Mouse (Mus musculus) ES-Bruce4 (cell line): ENCODE measurements around the gene Tmco4. TPM values are rescaled to one million over a fixed set of nuclear protein-coding genes. Genes with fewer than 3 reads are reported as not detected.

Experiments
- H3K27ac ChIP-seq: 2 replicates; pipeline ENCODE4 v1.5.1; 2012; ENCODE audit warnings: low read length, inconsistent platforms; ENCODE audit not compliant: insufficient read depth
- H3K27me3 ChIP-seq: 2 replicates; pipeline ENCODE4 v1.6.1; 2012; ENCODE audit warnings: mild to moderate bottlenecking, low read length, inconsistent platforms; ENCODE audit not compliant: control insufficient read depth, poor library complexity, insufficient read depth, severe bottlenecking
- H3K36me3 ChIP-seq: 2 replicates; pipeline ENCODE4 v1.6.1; 2012; ENCODE audit warnings: inconsistent platforms, mild to moderate bottlenecking, low read length, moderate library complexity; ENCODE audit not compliant: control insufficient read depth, poor library complexity, insufficient read depth, severe bottlenecking
- H3K4me1 ChIP-seq: one replicate; pipeline ENCODE4 v1.8.1; 2011; ENCODE audit warnings: low read length; ENCODE audit not compliant: control insufficient read depth, insufficient read depth
- H3K4me3 ChIP-seq: 2 replicates; pipeline ENCODE4 v1.5.1; 2011; ENCODE audit warnings: low read depth, mild to moderate bottlenecking, low read length
- H3K9ac ChIP-seq: 2 replicates; pipeline ENCODE4 v1.6.1; 2012; ENCODE audit warnings: low read depth, mild to moderate bottlenecking, inconsistent platforms; ENCODE audit not compliant: poor library complexity, severe bottlenecking
- H3K9me3 ChIP-seq: replicated peaks from 2 replicates; pipeline ENCODE4 v1.6.1; 2012; ENCODE audit warnings: mild to moderate bottlenecking, low read length, inconsistent platforms; ENCODE audit not compliant: control insufficient read depth, poor library complexity, insufficient read depth, severe bottlenecking
- CTCF ChIP-seq: IDR thresholded peaks from one replicate; pipeline ENCODE4 v1.8.1; 2011; ENCODE audit warnings: low read depth, low read length
- EP300 ChIP-seq: IDR thresholded peaks from 2 replicates; pipeline ENCODE4 v1.6.1; 2011; ENCODE audit warnings: low read depth, low read length; ENCODE audit not compliant: insufficient read depth
- POLR2A ChIP-seq: IDR thresholded peaks from one replicate; pipeline ENCODE4 v1.8.1; 2011; ENCODE audit warnings: low read length; ENCODE audit not compliant: insufficient read depth
- polyA plus RNA-seq: library from polyadenylated mRNA; stranded (reverse); fragments of >200 nt; gene quantifications from 2 replicates; pipeline ENCODE4 v1.2.4, GENCODE M21; 2011; ENCODE audit warnings: low read depth; ENCODE audit not compliant: missing spikeins, insufficient read depth, insufficient read length

The Tmco4 gene
- polyA plus RNA-seq, 1 experiment: 3.9 TPM

- no peaks in the 10 kb centered on the region for H3K4me1 ChIP-seq
- TF ChIP-seq CTCF (no peak), POLR2A (no peak), EP300 (no peak)
- H3K27ac ChIP-seq: no peak overlapping the region
- no peaks in the 10 kb centered on the region for H3K9me3 ChIP-seq
- H3K9ac ChIP-seq: no peak overlapping the region
- no peaks in the 10 kb centered on the region for H3K36me3 ChIP-seq
- no peaks in the 10 kb centered on the region for H3K27me3 ChIP-seq
- H3K4me3 ChIP-seq: no peak overlapping the region
Observed at GRCm38 (mm10) chr4:139035799-139036198, 63.1 kb downstream of the Tmco4 start.

DNA sequence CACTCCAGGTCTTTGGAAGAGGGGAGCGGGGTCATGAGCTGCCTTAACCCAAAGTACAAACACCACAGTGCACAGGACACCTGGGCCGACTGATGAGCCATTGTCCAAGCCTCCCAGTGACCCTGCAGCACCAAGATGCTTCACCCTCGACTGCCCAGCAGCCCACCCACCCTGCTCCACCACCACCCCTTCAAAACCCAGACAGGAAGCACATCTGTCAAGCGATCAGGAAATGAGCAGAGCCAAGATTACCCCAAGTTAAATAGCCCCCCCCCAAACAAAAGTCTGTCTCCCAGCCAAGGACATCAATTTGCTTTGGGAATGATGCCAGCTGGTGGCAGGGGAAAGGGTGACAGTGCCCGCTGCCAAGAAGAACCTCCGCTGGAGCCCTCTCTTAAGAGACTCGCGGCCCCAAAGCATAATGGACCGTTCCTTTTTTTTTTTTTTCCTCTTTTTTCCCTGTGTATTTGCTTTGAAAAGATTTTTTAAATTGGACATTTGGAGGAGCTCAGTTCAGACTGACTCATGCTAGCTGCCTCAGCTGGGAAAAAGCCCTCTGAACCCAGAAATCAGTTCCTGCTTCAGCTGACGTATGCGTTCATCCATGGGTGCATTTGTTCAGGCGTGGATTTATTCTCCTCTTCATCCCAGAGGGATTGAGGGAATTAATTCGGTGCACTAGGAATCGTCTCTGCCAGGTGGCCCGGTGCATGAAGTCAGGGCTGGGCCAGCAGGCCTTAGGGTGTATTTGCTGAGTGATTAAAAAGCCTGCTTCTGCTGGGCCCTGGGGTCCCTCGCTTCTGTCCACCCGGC, 65.3 kb downstream of the Tmco4 start:
- Histone ChIP-seq H3K27ac (no peak overlapping the region), H3K4me1 (no peaks in the 10 kb centered on the region), H3K4me3 (no peak overlapping the region), H3K9me3 (no peaks in the 10 kb centered on the region), H3K27me3 (no peaks in the 10 kb centered on the region), H3K36me3 (no peaks in the 10 kb centered on the region), H3K9ac (no peak overlapping the region)
- TF ChIP-seq CTCF (no peak), POLR2A (no peak), EP300 (no peak)

GRCm38 (mm10) chr4:139040084-139040839, 67.6 kb downstream of the Tmco4 start:
- no peaks in the 10 kb centered on the region for H3K27me3 ChIP-seq
- no peak overlapping the region for H3K4me3 ChIP-seq
- no peaks in the 10 kb centered on the region for H3K9me3 ChIP-seq
- H3K4me1 ChIP-seq: no peaks in the 10 kb centered on the region
- H3K27ac ChIP-seq: no peak overlapping the region
- H3K36me3 ChIP-seq: no peaks in the 10 kb centered on the region
- no peak overlapping the region for H3K9ac ChIP-seq
- TF ChIP-seq POLR2A (no peak), CTCF (no peak), EP300 (no peak)

DNA sequence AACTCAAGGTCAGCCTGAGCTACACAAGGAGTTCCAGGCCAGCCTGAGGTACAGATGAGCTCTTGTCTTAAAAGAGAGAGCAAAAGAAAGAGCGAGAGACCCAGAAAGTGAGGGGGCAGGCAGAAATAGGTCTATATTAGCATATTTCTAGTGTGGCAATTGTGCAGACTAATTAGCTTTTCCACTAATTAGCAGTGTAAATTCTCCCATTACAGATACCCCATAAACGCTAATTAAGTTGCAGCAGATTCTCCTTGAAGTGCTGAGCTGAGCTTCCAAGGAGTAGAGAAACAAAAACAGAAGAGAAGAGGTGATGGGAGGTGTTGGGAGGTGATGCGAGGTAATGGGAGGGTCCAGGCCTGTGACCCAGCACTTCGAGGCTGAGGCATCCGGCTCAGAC, 69.9 kb downstream of the Tmco4 start:
- Histone ChIP-seq H3K9me3 (no peaks in the 10 kb centered on the region), H3K9ac (no peak overlapping the region), H3K4me3 (no peak overlapping the region), H3K27ac (no peak overlapping the region), H3K27me3 (no peaks in the 10 kb centered on the region), H3K4me1 (no peaks in the 10 kb centered on the region), H3K36me3 (no peaks in the 10 kb centered on the region)
- no peak for TF ChIP-seq CTCF
- TF ChIP-seq POLR2A: no peak
- no peak for TF ChIP-seq EP300

- no peak overlapping the region for H3K4me3 ChIP-seq
- TF ChIP-seq POLR2A (no peak), CTCF (no peak), EP300 (no peak)
- H3K27ac ChIP-seq: no peak overlapping the region
- H3K27me3 ChIP-seq: no peaks in the 10 kb centered on the region
- H3K9me3 ChIP-seq: no peaks in the 10 kb centered on the region
- no peaks in the 10 kb centered on the region for H3K4me1 ChIP-seq
- H3K36me3 ChIP-seq: no peaks in the 10 kb centered on the region
- H3K9ac ChIP-seq: no peak overlapping the region
Observed at GRCm38 (mm10) chr4:139043600-139043999, 70.9 kb downstream of the Tmco4 start.

GRCm38 (mm10) chr4:139044566-139044965, 71.9 kb downstream of the Tmco4 start:
- no peak for TF ChIP-seq POLR2A
- no peak for TF ChIP-seq CTCF
- TF ChIP-seq EP300: no peak
- Histone ChIP-seq H3K4me1 (no peaks in the 10 kb centered on the region), H3K36me3 (no peaks in the 10 kb centered on the region), H3K4me3 (no peak overlapping the region), H3K9me3 (no peaks in the 10 kb centered on the region), H3K27me3 (no peaks in the 10 kb centered on the region), H3K9ac (no peak overlapping the region), H3K27ac (no peak overlapping the region)
